Mouse (Mus musculus) testis, postnatal 14 days (tissue): ENCODE data around the gene Aldh3b1.
"Not testable (repeated sequence)": the region's sequence is repeated elsewhere in the genome, so short reads cannot be mapped to it uniquely, and the experiment has no call there.

Experiments
- DNase-seq: peaks from one replicate; pipeline ENCODE4 v3.0.0; 2021; ENCODE audit warnings: low spot score

Gene Aldh3b1

DNA sequence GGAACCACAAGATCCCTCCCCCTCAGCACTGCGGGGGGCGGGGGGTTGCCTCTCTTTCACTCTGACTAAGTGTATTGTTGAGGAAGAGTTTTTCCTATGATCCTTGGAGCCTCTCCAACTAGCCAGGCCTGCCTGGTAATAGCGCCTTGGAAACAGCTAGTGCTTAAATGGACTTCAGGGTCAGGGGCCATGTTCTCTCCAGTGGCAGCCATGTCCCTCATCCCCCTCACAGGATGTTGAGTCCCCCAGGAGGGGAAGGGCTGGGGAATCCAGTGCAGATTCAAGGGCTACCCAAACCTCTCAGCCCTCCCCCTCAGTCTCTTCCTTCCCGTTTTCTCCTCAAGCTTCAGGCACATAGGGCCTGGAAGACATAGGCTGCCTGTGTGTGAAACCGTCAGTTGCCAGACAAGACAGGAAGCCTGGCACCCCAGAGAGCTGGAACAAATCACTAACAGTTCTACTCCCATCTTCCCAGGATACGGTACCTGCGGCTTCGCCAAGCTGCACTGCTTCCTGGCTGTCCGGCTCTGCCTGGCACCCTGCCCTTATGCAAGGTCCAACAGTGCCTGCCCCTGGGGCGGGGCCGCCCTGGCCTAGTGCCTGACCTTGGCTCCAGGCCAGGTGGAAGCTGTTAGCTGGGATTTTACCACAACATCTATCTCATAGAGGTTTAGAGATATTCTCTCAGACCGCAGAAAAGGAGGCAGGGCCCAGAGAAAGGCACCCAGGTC is at the start of gene Aldh3b1:
Gene Aldh3b1, minus strand, starts transcription at position 598 of the 731 bp plus-strand sequence.
- DNase-seq = peak; percentile 74

DNA sequence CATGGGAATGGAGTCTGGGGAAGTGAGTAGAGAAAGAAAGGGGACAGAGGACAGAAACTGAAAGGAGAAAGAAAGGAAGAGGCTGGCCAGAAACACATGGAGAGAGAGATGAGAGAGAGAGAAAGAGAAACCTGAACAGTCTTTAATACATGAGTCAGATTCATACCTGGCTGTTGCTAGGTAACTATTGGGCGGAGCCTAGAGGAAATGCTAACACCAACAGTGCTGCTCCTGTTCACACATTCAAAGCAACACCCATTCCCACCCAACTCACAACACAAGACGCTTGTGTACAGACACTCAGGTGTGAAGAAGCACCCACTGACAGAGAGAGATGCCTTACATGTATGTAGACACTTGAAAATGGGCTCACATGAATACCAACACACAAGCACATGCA is 46.3 kb upstream of the Aldh3b1 start:
- no peak for DNase-seq

DNA sequence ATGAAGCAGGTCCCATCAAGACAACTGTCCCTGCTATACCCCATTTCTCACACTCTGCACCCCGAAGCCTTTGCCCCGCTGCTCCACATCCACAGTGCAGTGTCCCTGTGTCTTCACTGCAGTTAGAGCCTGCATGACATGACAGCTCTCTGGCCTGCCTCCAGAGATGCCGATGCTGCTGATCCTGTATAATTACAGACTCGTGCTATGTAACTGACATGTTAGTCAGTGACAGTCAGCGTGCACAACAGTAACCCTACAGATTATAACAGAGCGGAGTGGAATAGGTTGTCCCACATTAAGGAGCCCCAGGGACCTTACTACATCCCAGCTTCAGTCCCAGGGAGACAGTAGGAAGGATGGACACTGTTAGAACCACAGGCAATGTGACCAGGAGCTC is 45.0 kb upstream of the Aldh3b1 start:
- not testable (repeated sequence) for DNase-seq

DNA sequence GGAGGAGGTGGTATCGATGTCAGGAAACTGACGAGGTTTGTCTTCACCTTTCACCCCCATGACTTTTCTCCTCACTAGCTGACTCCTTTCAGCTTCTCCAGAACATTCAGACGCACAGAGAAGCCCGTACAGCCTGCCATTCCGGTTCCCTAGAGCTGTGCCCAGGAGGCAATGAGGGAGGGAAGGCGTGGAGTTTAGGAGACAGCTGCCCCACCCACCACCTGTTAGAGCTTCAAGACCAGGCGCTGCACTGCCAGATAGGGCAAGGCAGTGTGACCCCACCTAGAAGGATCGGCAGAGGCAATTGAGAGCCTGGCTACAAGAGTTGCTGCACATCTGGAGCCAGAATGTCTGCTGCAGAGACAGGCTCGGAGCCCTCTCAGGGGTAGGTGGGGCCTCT is 42.6 kb upstream of the Aldh3b1 start, which contains the start of gene Aldh3b2:
Gene Aldh3b2, plus strand, starts transcription at position 100 of the 400 bp plus-strand sequence.
- DNase-seq = no peak

DNA sequence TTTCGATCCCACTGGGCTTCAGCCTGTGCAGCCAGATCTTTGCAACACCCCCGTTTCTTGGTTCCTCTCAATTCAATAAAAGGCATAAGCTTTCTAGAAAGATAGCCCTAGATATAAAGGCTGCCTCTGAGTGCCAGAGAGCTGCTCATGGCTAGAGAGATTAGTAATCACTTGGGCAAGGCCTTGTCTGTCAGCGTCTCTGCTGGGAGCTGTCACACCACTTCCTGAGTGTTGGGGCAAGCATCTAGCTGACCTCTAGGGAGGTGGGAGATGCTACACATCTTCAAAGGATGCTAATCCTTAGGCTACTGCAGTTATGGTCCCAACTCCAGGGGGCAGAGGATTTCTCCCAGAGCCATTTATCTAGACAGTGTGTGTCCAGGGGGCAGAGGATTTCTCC is 37.6 kb upstream of the Aldh3b1 start:
- no peak for DNase-seq

DNA sequence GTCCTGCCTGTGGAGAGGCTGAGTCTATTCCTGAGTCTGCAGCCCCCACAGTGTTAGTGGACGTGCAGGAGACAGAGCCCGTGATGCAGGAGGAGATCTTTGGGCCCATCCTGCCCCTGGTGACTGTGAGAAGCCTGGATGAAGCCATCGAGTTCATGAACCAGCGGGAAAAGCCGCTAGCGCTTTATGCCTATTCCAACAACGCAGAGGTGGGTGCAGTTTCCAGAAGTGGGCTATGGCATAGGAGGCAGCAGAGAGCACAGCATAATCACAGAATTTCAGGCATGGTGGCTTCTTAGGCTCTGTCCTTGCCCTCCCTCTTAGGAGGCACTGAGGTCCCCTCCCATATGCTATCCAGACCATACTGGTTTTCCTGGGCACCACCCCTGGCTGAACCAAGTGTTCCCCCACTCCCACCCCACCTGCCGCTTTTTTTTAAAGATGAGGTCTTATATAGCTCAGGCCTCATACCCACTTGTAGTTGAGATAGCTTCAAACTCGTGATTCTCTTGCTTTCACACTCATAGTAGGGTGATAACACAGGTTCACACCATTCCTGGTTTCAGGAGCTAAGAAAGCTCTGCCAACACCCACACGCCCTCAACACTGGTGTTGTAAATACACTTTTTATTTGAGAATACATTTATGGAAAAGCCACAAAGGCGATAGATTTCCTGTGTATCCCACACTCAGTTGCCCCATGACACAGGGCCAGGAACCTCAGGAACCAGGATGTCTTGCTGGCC is 36.9 kb upstream of the Aldh3b1 start:
- no peak for DNase-seq

DNA sequence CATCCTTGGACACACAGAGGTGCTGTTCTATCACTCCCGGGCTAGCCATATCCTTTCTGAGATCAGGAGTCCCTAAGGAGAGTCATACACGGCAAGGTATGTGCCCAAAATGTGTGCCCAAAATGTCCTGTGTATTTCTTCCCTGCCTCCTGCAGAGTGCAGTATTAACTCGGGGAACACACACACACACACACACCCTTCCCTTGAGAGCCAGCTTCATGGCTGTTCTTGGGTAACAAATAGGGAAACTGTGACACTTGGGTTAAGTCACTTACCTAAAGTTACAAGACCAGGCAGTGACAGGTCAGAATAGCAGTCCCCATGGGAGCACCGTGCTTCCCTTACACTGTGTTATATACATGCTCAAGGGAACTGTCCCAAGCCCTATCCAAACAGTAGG is 34.4 kb upstream of the Aldh3b1 start:
- no peak for DNase-seq

DNA sequence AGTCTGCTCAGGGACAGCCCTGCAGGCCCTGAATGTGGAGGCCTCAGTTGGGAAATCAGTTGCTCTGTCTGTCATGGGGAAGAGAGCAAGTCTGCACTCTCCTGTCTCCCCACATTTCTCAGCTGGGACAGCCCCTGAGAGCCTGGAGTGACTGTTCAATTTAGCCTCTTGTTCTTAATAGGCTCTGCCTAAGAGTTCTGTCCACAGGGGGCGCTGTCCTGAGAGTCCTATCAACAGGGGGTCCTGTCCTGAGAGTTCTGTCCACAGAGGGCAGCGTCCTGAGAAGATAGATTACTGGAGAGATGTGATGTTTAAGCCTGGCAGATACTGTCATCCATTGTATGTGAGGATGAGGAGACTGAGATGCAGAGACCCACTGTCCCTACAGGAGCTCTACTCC is 32.9 kb upstream of the Aldh3b1 start:
- no peak for DNase-seq

DNA sequence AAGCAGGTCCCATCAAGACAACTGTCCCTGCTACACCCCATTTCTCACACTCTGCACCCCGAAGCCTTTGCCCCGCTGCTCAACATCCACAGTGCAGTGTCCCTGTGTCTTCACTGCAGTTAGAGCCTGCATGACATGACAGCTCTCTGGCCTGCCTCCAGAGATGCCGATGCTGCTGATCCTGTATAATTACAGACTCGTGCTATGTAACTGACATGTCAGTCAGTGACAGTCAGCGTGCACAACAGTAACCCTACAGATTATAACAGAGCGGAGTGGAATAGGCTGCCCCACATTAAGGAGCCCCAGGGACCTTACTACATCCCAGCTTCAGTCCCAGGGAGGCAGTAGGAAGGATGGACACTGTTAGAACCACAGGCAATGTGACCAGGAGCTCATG is 32.2 kb upstream of the Aldh3b1 start:
- DNase-seq = not testable (repeated sequence)

DNA sequence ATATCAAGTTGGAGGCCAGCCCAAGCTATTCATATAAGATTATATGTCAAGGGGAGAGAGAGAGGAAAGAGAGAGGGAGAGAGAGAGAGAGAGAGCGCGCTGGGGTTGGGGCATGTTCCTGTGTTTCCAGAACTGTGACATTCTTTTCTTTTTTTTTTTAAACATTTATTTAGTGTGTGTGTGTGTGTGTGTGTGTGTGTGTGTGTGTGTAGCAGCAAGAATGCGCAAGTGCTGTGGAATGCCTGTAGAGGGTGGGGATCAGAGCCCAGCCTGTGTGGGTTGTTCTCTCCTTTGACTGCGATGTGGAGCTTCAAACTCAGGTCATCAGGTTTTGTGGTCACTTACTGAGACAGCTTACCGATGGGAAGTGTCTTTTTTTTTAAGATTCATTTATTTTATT is 30.6 kb upstream of the Aldh3b1 start:
- no peak for DNase-seq

DNA sequence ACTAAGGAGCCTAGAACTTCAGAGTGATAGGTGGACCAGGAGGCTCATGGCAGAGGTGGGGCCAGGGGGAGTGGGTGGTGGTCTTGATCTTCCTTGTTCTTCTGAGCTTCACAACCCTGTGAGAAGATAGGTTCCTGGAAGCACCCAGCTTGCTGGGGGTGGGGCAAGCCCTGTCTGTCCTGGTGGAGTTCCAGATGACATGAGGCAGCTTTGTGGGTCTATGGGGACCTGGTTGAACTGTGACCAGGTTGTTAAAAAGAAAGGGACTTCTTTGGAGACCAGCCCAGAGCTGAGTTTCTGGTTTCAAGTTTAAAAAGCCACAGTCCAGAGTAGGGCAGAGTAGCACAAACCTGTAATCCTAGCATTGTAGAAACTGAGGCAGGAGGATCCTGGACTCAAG is 29.4 kb upstream of the Aldh3b1 start:
- no peak for DNase-seq

DNA sequence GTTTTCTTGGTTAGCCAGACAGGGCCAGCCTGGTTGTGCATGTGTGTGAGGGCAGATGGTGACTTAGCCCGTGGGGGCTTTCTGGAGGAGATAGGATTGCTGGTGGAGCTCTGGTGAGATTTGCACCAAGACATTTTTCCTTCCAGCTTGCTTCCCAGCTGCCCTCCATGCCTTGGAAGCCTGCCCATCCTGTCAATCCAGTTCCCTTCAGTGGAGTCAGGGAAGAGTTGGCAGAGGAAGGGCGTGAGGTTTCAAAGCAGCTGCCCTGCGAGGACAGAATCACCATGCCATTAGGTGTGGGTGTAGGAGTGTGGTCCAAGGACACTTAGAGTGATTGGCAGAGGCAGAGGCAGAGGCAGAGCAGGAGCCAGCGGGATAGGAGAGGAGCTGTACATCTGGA is 28.9 kb upstream of the Aldh3b1 start, which contains the start of gene Aldh3b3:
Gene Aldh3b3, plus strand, starts transcription at position 176 of the 400 bp plus-strand sequence.
- DNase-seq = no peak

DNA sequence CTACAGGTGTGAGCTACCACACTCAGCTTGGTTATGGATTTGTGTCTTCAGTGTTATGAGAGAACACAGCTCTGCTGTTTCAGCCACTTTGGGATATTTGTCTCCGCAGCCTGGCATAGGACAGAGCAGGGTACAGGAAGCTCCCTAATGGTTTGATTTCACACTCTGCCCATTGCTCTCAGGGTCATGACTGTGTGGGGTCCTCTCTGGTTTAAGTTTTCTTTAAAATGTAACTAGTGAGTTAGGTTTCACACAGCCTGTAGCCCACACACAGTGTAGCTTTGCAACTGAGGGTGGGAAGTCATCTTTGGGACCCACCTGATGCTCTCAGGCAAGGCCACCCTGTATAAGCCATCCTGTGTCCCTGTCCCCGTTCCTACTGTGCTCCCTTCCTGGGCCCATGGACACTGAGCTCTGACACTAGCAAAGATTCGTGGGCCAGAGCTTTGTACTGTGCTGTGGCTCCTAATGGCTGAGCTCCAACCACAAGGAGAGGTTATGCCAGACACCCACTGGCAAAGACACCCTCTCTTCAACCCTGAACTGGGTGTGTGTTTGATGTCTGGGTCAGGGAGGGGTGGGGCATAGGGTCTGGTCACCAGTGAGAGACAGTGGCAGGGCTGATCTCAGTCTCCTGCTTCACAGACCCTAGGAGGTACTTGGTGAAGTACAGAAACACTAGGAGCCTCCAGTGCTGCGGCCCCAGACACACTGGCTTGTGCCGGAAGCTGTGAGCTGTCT is 27.9 kb upstream of the Aldh3b1 start:
- not testable (repeated sequence) for DNase-seq

DNA sequence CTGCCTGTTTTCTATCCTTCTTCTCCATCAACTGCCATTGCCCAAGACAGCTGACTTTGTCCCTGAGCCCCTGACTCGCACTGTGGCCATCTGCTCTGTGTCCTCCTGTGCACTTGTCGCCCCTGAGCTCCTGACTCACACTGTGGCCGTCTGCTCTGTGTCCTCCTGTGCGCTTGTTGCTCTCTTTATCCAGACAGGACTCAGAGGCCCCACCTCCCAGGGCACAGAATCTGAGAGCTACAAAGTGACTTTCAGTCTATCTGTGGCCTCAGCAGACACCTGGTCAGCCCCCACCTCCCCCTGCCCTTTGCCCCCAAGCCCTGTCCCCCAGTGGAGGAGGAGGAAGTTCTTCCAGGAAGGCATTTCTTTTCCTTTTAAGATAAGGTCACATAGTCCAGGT is 26.2 kb upstream of the Aldh3b1 start:
- no peak for DNase-seq

DNA sequence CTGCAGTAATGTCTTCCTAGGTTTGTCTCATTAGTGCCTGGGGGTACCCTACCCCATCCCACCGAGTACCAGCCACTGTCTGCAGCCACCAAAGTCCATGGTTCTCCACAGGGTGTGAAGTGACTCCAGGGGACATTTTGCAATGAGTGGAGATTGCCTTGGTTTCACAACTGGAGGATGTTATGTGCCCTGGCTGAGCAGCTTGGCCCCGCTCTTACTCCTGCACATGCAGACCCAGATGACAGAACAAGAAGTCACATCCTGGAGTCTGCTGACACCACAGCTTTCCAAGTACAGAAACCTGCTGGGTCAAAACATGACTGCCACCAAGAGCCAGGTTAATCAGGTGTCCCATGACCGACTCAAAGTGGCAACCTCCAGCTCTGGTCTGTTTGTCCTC is 25.4 kb upstream of the Aldh3b1 start:
- no peak for DNase-seq

DNA sequence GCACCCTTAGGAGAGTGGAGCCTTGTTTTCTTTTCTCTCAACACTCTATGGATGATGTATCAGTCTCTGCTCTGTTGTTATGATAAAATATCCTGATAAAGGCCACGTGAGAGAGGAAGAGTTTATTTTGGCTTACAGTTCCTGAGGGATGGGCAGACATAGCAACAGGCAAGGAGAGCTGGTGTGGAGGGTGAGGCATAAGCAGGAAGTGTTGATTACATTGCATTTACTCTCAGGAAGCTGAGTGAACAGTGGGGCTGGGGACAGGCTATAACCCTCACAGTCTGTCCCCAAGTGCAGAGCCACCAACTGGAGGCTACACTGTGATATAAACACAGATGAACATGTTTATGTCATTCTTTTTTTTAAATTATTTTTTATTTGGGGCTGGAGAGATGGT is 22.5 kb upstream of the Aldh3b1 start:
- no peak for DNase-seq

DNA sequence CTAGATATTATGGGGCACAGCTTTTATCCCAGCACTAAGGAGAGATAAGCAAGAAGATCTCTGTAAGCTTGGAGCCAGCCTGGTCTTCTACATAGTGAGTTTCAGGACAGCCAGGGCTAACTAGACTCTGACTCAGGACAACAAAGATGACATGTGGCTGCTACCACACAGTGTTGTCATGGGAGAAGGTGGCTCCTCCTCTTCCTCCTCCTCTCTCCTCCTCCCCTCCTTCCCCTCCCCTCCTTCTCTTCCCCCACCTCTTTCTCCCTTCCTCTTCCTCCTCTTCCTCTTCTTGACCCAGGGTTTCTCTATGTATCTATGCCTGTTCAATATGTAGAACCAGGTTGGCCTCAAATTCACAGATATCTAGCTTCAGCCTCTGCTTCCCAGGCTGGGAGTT is 21.9 kb upstream of the Aldh3b1 start:
- DNase-seq = no peak

DNA sequence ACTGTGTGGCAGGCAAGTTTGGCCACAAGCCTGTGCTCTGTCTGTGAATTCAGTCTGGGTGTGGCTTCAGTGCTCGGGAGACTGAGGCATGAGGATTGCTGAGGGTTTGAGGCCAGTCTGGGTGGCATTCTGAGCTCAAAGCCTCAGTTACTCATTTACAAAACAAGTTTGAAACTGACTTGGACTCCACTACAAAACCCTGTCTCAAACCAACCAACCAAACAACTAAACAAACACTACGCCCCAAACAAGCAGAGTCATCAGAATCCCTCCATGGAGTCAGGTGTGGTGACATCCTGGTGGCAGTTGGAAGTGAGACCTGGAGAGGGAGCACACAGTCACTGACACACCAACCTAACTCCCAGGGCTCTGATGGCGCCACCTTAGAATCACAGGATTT is 20.7 kb upstream of the Aldh3b1 start:
- no peak for DNase-seq

DNA sequence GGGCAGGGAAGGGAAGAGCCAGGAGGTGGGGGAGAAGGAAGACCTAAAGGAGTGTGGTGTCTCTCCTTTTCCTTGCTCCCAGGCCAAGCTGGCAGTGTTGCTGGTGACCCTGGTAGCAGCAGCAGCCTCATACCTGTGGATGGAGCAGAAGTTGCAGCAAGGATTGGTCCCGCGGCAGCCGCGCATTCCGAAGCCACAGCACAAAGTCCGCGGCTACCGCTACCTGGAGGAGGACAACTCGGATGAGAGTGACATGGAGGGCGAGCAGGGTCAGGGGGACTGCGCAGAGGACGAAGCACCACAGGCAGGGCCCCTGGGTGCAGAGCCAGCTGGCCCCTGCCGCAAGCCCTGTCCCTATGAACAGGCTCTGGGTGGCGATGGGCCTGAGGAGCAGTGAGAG is 18.9 kb upstream of the Aldh3b1 start:
- DNase-seq = no peak

DNA sequence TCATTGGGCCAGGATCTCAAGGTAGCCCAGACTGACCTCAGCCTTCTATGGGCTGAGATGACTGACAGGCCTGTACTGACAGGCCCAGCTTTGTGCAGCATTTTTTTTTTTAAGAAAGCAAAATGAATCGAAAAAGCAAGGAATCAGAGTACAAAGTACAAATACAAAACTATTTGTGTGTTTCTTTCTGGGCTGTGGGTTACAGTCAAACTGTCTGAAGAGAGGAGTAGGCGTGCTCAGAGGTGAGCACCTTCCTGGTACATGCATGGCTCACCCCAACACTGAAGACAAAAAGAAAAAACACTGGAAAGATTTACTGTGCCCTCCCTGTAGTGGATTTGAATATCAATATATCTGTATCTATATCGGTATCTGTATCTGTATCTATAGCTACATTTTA is 18.2 kb upstream of the Aldh3b1 start:
- DNase-seq = no peak

DNA sequence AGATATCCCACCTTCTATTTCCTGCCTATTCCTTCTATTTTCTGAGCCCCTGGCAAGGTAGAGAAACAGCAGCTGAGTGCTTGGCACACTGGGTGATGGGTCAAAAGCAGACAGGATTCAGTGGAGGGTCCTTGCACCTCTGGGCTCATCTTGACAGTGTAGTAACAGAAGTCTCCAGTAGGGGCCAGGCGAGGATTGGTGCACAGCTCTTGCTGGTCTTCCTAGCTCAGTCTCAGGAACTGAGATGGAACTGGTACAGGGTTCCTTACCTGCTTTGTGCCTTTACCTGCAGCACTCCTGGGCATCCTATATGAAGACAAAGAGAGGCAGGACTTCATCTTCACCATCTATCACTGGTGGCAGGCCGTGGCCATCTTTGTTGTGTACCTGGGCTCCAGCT is 17.1 kb upstream of the Aldh3b1 start:
- no peak for DNase-seq

DNA sequence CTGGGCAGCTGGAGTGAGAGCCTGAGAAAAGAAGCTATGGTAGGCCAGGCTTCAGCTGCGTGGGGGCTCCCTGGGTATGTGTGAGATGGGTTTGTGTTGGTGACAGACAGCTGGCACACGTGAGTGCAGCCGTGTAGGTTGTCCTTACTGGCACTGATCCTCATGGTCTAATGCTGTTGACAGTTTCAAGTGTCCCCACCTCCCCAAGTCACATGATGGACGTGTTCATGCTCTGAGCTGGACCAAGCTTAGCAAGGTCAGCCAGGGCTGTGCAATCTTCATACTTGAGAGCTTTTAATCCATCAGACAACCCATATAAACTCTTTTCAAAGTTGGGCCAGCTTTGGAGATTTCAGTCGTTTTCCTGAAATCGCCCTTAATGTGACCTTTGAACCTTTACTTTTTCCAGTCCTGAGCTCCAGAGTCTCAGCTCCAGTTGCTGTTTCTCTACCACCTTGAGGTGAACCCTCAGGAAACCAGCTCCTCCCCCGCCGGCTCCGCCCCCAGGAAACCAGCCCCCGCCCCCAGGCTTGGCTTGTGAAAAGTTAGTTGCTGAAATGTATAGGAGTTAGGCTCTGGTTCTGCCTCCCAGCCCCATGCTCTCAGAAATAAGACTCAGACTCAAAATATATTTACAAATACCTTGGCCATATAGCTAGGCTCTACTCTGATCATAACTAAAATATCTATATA is 16.4 kb upstream of the Aldh3b1 start:
- no peak for DNase-seq
